Mouse (Mus musculus): ENCODE measurements around the gene Mier3.

Gene Mier3

GRCm38 (mm10) chr13:111680679-111681078, at the start of gene Mier3:
TSS of gene Mier3 (plus strand) at chr13:111680979.
- in situ Hi-C loops (cut with MboI; ENCODE audit: low pct_unique_long_range_greater_than_20kb in 1 of 2, low sequenced_read_pairs in 2 of 2, unreplicated experiment in 1 of 2): no loop called here

- in situ Hi-C loops (cut with MboI; ENCODE audit: low pct_unique_long_range_greater_than_20kb in 1 of 2, low sequenced_read_pairs in 2 of 2, unreplicated experiment in 1 of 2): no loop called here
These were observed 46.3 kb upstream of the Mier3 start for GRCm38 (mm10) chr13:111634163-111635160.

- in situ Hi-C loops (cut with MboI; ENCODE audit: low pct_unique_long_range_greater_than_20kb in 1 of 2, low sequenced_read_pairs in 2 of 2, unreplicated experiment in 1 of 2): no loop called here
These were observed 40.5 kb upstream of the Mier3 start for GRCm38 (mm10) chr13:111640319-111640718.

GRCm38 (mm10) chr13:111643636-111644035, 37.1 kb upstream of the Mier3 start:
- in situ Hi-C loops (cut with MboI; ENCODE audit: low pct_unique_long_range_greater_than_20kb in 1 of 2, low sequenced_read_pairs in 2 of 2, unreplicated experiment in 1 of 2): no loop called here

- in situ Hi-C loops (cut with MboI; ENCODE audit: low pct_unique_long_range_greater_than_20kb in 1 of 2, low sequenced_read_pairs in 2 of 2, unreplicated experiment in 1 of 2): no loop called here
These were observed 34.6 kb upstream of the Mier3 start for GRCm38 (mm10) chr13:111646204-111646603.

- in situ Hi-C loops (cut with MboI; ENCODE audit: low pct_unique_long_range_greater_than_20kb in 1 of 2, low sequenced_read_pairs in 2 of 2, unreplicated experiment in 1 of 2): no loop called here
These were observed 33.5 kb upstream of the Mier3 start for GRCm38 (mm10) chr13:111647279-111647678.

GRCm38 (mm10) chr13:111651020-111651419, 29.8 kb upstream of the Mier3 start:
- in situ Hi-C loops (cut with MboI; ENCODE audit: low pct_unique_long_range_greater_than_20kb in 1 of 2, low sequenced_read_pairs in 2 of 2, unreplicated experiment in 1 of 2): no loop called here

- in situ Hi-C loops (cut with MboI; ENCODE audit: low pct_unique_long_range_greater_than_20kb in 1 of 2, low sequenced_read_pairs in 2 of 2, unreplicated experiment in 1 of 2): no loop called here
These were observed 25.5 kb upstream of the Mier3 start for GRCm38 (mm10) chr13:111655273-111655672.

GRCm38 (mm10) chr13:111655856-111656255, 24.9 kb upstream of the Mier3 start:
- in situ Hi-C loops (cut with MboI; ENCODE audit: low pct_unique_long_range_greater_than_20kb in 1 of 2, low sequenced_read_pairs in 2 of 2, unreplicated experiment in 1 of 2): no loop called here

- in situ Hi-C loops (cut with MboI; ENCODE audit: low pct_unique_long_range_greater_than_20kb in 1 of 2, low sequenced_read_pairs in 2 of 2, unreplicated experiment in 1 of 2): no loop called here
These were observed 24.5 kb upstream of the Mier3 start for GRCm38 (mm10) chr13:111656309-111656708.

GRCm38 (mm10) chr13:111656769-111657168, 24.0 kb upstream of the Mier3 start:
- in situ Hi-C loops (cut with MboI; ENCODE audit: low pct_unique_long_range_greater_than_20kb in 1 of 2, low sequenced_read_pairs in 2 of 2, unreplicated experiment in 1 of 2): no loop called here

GRCm38 (mm10) chr13:111658501-111659280, 22.1 kb upstream of the Mier3 start:
- in situ Hi-C loops (cut with MboI; ENCODE audit: low pct_unique_long_range_greater_than_20kb in 1 of 2, low sequenced_read_pairs in 2 of 2, unreplicated experiment in 1 of 2): no loop called here

- in situ Hi-C loops (cut with MboI; ENCODE audit: low pct_unique_long_range_greater_than_20kb in 1 of 2, low sequenced_read_pairs in 2 of 2, unreplicated experiment in 1 of 2): no loop called here
These were observed 21.3 kb upstream of the Mier3 start for GRCm38 (mm10) chr13:111659430-111659829.

GRCm38 (mm10) chr13:111660072-111660471, 20.7 kb upstream of the Mier3 start:
- in situ Hi-C loops (cut with MboI; ENCODE audit: low pct_unique_long_range_greater_than_20kb in 1 of 2, low sequenced_read_pairs in 2 of 2, unreplicated experiment in 1 of 2): no loop called here

GRCm38 (mm10) chr13:111660556-111660955, 20.2 kb upstream of the Mier3 start:
- in situ Hi-C loops (cut with MboI; ENCODE audit: low pct_unique_long_range_greater_than_20kb in 1 of 2, low sequenced_read_pairs in 2 of 2, unreplicated experiment in 1 of 2): no loop called here

- in situ Hi-C loops (cut with MboI; ENCODE audit: low pct_unique_long_range_greater_than_20kb in 1 of 2, low sequenced_read_pairs in 2 of 2, unreplicated experiment in 1 of 2): no loop called here
These were observed 12.8 kb upstream of the Mier3 start for GRCm38 (mm10) chr13:111668016-111668415.

- in situ Hi-C loops (cut with MboI; ENCODE audit: low pct_unique_long_range_greater_than_20kb in 1 of 2, low sequenced_read_pairs in 2 of 2, unreplicated experiment in 1 of 2): no loop called here
These were observed 3.9 kb upstream of the Mier3 start for GRCm38 (mm10) chr13:111676841-111677240.

GRCm38 (mm10) chr13:111684056-111684625, 3.4 kb downstream of the Mier3 start:
- in situ Hi-C loops (cut with MboI; ENCODE audit: low pct_unique_long_range_greater_than_20kb in 1 of 2, low sequenced_read_pairs in 2 of 2, unreplicated experiment in 1 of 2): no loop called here
